Mouse (Mus musculus) kidney, embryonic 15.5 days (tissue): ENCODE measurements at regions not wholly inside any gene's neighbourhood (a gene's known extent, or its start where the extent isn't known, plus 50 kb on each side); places are given as distances from the start of the nearest gene placed in this dataset.
"Not testable (repeated sequence)": the region's sequence is repeated elsewhere in the genome, so short reads cannot be mapped to it uniquely, and the experiment has no call there.

Experiments
- ATAC-seq: fragments of 200-750 bp; cut with Nextera tagmentation; replicated peaks from 2 replicates; pipeline ENCODE4 v1.8.0; 2017; ENCODE audit warnings: moderate TSS enrichment; ENCODE audit not compliant: low FRiP score
- H3K27ac ChIP-seq: fragments of 300-500 bp; sonication (generic); 2 replicates; pipeline ENCODE4 v1.5.1; 2015; ENCODE audit warnings: mild to moderate bottlenecking, inconsistent platforms
- H3K27me3 ChIP-seq: fragments of 300-500 bp; sonication (generic); 2 replicates; pipeline ENCODE4 v1.6.1; 2015; ENCODE audit warnings: inconsistent platforms
- H3K36me3 ChIP-seq: fragments of 300-500 bp; sonication (generic); 2 replicates; pipeline ENCODE4 v1.6.1; 2015; ENCODE audit warnings: inconsistent platforms
- H3K4me1 ChIP-seq: fragments of 300-500 bp; sonication (generic); 2 replicates; pipeline ENCODE4 v1.6.1; 2015; ENCODE audit warnings: inconsistent platforms
- H3K4me2 ChIP-seq: fragments of 300-500 bp; sonication (generic); 2 replicates; pipeline ENCODE4 v1.6.1; 2015; ENCODE audit warnings: moderate library complexity, mild to moderate bottlenecking, inconsistent platforms
- H3K4me3 ChIP-seq: fragments of 300-500 bp; sonication (generic); replicated peaks from 2 replicates; pipeline ENCODE4 v1.5.1; 2015; ENCODE audit warnings: mild to moderate bottlenecking, inconsistent platforms
- H3K9ac ChIP-seq: fragments of 300-500 bp; sonication (generic); 2 replicates; pipeline ENCODE4 v1.6.1; 2015; ENCODE audit warnings: mild to moderate bottlenecking, inconsistent platforms
- H3K9me3 ChIP-seq: fragments of 300-500 bp; sonication (generic); replicated peaks from 2 replicates; pipeline ENCODE4 v1.6.1; 2016; ENCODE audit warnings: inconsistent platforms
- WGBS: fragments of 180-500 bp; shearing (Covaris S2); methylation state at CpG from one replicate; pipeline ENCODE4 v1.1.7; 2015; ENCODE audit warnings: mixed read lengths; 5-methylcytosine and 5-hydroxymethylcytosine counted together

GRCm38 (mm10) chr1:95397188-95397587, 83.8 kb downstream of the Fam174a start:
- no peak overlapping the region for H3K4me2 ChIP-seq
- ATAC-seq, result no peak
- H3K27me3 ChIP-seq, result no peaks in the 10 kb centered on the region
- no peaks in the 10 kb centered on the region for H3K36me3 ChIP-seq
- H3K9me3 ChIP-seq, result no peaks in the 10 kb centered on the region
- H3K9ac ChIP-seq, result no peak overlapping the region
- 49% methylated on average over 4 of the region's 4 CpGs for WGBS
- no peaks in the 10 kb centered on the region for H3K4me1 ChIP-seq
- no peak overlapping the region for H3K27ac ChIP-seq
- H3K4me3 ChIP-seq, result no peak overlapping the region

DNA sequence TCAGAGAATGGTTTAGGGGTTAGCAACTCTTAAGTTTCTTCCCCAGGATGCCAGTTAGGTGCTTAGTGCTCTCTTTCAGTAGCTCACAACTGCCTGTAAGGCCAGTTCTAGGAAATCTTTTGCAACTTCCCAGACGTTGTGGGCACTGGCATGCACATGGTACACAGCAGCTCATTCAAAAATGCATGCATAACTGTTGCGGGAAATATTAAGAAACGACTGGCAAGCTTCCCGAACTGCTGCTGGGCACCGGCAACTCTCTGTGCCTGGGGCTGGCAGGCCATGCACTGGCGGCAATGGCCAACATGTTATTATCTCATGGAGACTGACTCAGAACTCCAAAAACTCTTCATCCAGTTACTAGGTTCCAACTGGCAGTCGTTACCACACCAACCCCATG, 86.3 kb downstream of the Fam174a start:
- no peak for ATAC-seq
- Histone ChIP-seq H3K27ac (no peak overlapping the region), H3K27me3 (no peaks in the 10 kb centered on the region), H3K4me1 (no peaks in the 10 kb centered on the region), H3K4me2 (no peak overlapping the region), H3K9ac (no peak overlapping the region), H3K4me3 (no peak overlapping the region), H3K36me3 (no peaks in the 10 kb centered on the region), H3K9me3 (no peaks in the 10 kb centered on the region)
- 89% methylated on average over 7 of the region's 7 CpGs for WGBS

DNA sequence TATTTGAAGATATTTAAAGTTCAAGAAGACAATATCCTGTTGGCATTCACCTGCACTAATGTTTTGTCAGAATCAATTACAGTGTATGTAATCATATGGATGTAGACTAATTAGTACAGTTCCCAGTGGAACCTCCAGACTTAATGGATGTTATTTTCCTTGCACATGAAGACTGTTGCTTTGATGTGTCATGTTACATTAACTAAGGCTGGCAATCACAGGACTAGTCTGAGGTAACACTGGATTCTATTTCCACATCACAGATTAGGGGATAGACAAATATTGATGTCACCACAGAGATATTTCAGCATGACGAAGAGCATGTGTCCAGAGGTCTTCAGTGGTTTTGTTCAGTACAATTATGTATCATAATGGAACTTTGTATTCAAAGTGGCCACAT, 108.8 kb downstream of the Fam174a start:
- Histone ChIP-seq H3K4me3 (no peak overlapping the region), H3K4me1 (no peaks in the 10 kb centered on the region), H3K36me3 (no peaks in the 10 kb centered on the region), H3K27me3 (no peaks in the 10 kb centered on the region), H3K9ac (no peak overlapping the region), H3K27ac (no peak overlapping the region), H3K9me3 (no peaks in the 10 kb centered on the region), H3K4me2 (no peak overlapping the region)
- 83% methylated on average over 1 of the region's 1 CpGs for WGBS
- ATAC-seq, result no peak

DNA sequence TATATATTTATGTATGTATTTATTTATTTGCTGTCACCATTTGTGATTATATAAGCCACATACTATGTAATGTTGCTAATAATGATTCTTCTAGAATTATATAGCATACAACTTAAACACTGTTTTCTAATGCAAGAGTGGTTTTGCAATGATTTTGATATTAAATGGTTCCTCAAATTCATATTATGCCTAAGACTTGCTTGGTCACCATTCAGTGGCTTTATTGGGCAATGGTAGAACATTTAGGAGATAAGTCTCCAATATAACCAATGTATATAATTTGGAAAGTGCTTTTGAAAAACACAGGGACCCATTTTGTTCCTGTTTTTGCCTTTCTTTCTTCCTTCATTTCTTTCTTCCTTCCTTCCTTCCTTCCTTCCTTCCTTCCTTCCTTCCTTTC, 112.0 kb downstream of the Fam174a start:
- no peak overlapping the region for H3K9ac ChIP-seq
- no peaks in the 10 kb centered on the region for H3K9me3 ChIP-seq
- no peaks in the 10 kb centered on the region for H3K4me1 ChIP-seq
- ATAC-seq, result no peak
- H3K36me3 ChIP-seq, result no peaks in the 10 kb centered on the region
- H3K27ac ChIP-seq, result no peak overlapping the region
- no peak overlapping the region for H3K4me3 ChIP-seq
- H3K27me3 ChIP-seq, result no peaks in the 10 kb centered on the region
- H3K4me2 ChIP-seq, result no peak overlapping the region

GRCm38 (mm10) chr1:95437155-95437554, 123.7 kb downstream of the Fam174a start:
- Histone ChIP-seq H3K36me3 (no peaks in the 10 kb centered on the region), H3K9ac (no peak overlapping the region), H3K27me3 (no peaks in the 10 kb centered on the region), H3K9me3 (no peaks in the 10 kb centered on the region), H3K4me1 (no peaks in the 10 kb centered on the region), H3K4me2 (no peak overlapping the region), H3K4me3 (no peak overlapping the region), H3K27ac (no peak overlapping the region)
- ATAC-seq, result no peak

GRCm38 (mm10) chr1:95445541-95445940, 132.1 kb downstream of the Fam174a start:
- no peak for ATAC-seq
- H3K27ac ChIP-seq, result no peak overlapping the region
- no peaks in the 10 kb centered on the region for H3K4me1 ChIP-seq
- H3K9ac ChIP-seq, result no peak overlapping the region
- H3K9me3 ChIP-seq, result no peaks in the 10 kb centered on the region
- no peak overlapping the region for H3K4me2 ChIP-seq
- H3K27me3 ChIP-seq, result no peaks in the 10 kb centered on the region
- WGBS, result 64% methylated on average over 3 of the region's 3 CpGs
- H3K36me3 ChIP-seq, result no peaks in the 10 kb centered on the region
- H3K4me3 ChIP-seq, result no peak overlapping the region

- H3K4me3 ChIP-seq, result no peak overlapping the region
- no peak overlapping the region for H3K27ac ChIP-seq
- no peak overlapping the region for H3K9ac ChIP-seq
- H3K4me1 ChIP-seq, result no peaks in the 10 kb centered on the region
- no peaks in the 10 kb centered on the region for H3K9me3 ChIP-seq
- no peaks in the 10 kb centered on the region for H3K36me3 ChIP-seq
- WGBS, result 58% methylated on average over 7 of the region's 7 CpGs
- H3K27me3 ChIP-seq, result no peaks in the 10 kb centered on the region
- no peak overlapping the region for H3K4me2 ChIP-seq
- no peak for ATAC-seq
Measured at GRCm38 (mm10) chr1:95448962-95449558, 135.6 kb downstream of the Fam174a start.

GRCm38 (mm10) chr1:95450920-95451332, 137.5 kb downstream of the Fam174a start:
- 81% methylated on average over 4 of the region's 4 CpGs for WGBS
- Histone ChIP-seq H3K27ac (no peak overlapping the region), H3K9me3 (no peaks in the 10 kb centered on the region), H3K4me1 (no peaks in the 10 kb centered on the region), H3K9ac (no peak overlapping the region), H3K36me3 (no peaks in the 10 kb centered on the region), H3K4me2 (no peak overlapping the region), H3K27me3 (no peaks in the 10 kb centered on the region), H3K4me3 (no peak overlapping the region)
- no peak for ATAC-seq

DNA sequence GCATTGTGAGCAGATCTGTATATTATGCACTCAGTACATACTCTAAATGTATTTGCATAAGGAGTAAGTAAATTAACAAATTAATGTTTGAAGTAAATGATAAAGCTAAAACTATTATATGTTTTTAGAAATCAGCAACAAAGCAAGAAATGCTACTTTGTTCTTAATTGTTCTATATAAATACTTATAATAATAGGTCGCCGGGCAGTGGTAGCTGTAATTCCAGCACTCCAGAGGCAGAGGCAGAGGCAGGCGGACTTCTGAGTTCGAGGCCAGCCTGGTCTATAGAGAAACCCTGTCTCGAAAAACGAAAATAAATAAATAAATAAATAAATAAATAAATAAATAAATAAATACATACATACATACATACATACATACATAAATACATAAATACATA, 138.3 kb downstream of the Fam174a start:
- peak; percentile 87; the same call in 1 of the 2 replicates for ATAC-seq
- H3K4me1 ChIP-seq, H3K9ac ChIP-seq, H3K27ac ChIP-seq, H3K9me3 ChIP-seq, H3K36me3 ChIP-seq, H3K4me2 ChIP-seq, H3K27me3 ChIP-seq, H3K4me3 ChIP-seq: not testable (repeated sequence)
- WGBS, result 77% methylated on average over 6 of the region's 6 CpGs

GRCm38 (mm10) chr1:95454246-95454645, 140.8 kb downstream of the Fam174a start:
- Histone ChIP-seq H3K4me1 (no peaks in the 10 kb centered on the region), H3K27ac (no peak overlapping the region), H3K9me3 (no peaks in the 10 kb centered on the region), H3K27me3 (no peaks in the 10 kb centered on the region), H3K4me3 (no peak overlapping the region), H3K36me3 (no peaks in the 10 kb centered on the region), H3K9ac (no peak overlapping the region), H3K4me2 (no peak overlapping the region)
- ATAC-seq, result no peak
- WGBS, result 51% methylated on average over 2 of the region's 2 CpGs

GRCm38 (mm10) chr1:95459355-95459754, 145.9 kb downstream of the Fam174a start:
- WGBS, result 79% methylated on average over 1 of the region's 1 CpGs
- Histone ChIP-seq H3K9me3 (no peaks in the 10 kb centered on the region; the same call in 1 of the 2 replicates), H3K36me3 (no peaks in the 10 kb centered on the region), H3K27ac (no peak overlapping the region), H3K27me3 (no peaks in the 10 kb centered on the region), H3K4me3 (no peak overlapping the region), H3K9ac (no peak overlapping the region), H3K4me1 (no peaks in the 10 kb centered on the region), H3K4me2 (no peak overlapping the region)
- ATAC-seq, result no peak

DNA sequence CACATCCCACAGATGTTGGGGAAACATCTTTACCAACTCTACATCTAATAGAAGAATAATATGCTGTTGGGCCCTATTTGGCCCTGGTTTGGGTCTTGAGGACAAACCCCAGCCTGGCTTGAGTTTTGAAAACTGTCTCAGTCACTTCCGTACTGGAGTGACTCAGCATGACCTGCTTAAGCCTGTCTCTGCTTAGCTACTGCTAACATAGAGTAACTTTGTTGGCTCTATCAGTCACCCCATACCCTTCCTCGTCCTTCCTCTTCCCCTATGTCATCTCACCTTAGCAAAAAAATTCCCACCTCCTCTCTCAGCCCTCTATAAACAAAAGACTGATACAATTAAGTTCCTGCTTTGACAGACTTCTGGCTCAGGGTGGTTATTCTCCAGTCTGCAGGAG, 154.7 kb downstream of the Fam174a start:
- Histone ChIP-seq H3K9ac (no peak overlapping the region), H3K4me3 (no peak overlapping the region), H3K9me3 (no peaks in the 10 kb centered on the region), H3K27me3 (no peaks in the 10 kb centered on the region), H3K4me1 (no peaks in the 10 kb centered on the region), H3K4me2 (no peak overlapping the region), H3K27ac (no peak overlapping the region), H3K36me3 (no peaks in the 10 kb centered on the region)
- ATAC-seq, result no peak
- 54% methylated on average over 2 of the region's 2 CpGs for WGBS

- 81% methylated on average over 2 of the region's 2 CpGs for WGBS
- Histone ChIP-seq H3K9me3 (no peaks in the 10 kb centered on the region), H3K4me1 (no peaks in the 10 kb centered on the region), H3K36me3 (no peaks in the 10 kb centered on the region), H3K9ac (no peak overlapping the region), H3K27ac (no peak overlapping the region), H3K4me2 (no peak overlapping the region), H3K4me3 (no peak overlapping the region), H3K27me3 (no peaks in the 10 kb centered on the region)
- ATAC-seq, result no peak
Measured at GRCm38 (mm10) chr1:95468772-95469171, 155.3 kb downstream of the Fam174a start.
